Mouse (Mus musculus): ENCODE data around the gene Ipo13.

Gene Ipo13

DNA sequence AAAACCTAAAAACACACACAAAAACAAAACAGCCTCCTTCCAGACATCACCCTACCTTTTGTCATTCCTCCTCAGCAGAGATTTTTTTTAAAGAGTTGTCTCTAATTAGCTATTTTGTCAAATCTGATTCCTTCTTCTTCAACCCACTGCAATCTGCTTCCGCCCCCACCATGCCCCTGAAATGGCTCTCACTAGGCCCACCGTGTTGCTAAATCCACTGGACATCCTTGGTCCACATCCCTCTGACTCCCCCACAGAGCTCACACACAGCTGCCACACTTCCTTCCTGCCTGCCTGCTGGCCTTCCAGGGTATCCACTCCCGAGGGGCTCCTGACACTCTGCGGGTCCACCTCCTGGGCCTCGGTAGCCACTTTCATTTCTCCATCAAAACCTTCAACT is 36.1 kb downstream of the Ipo13 start:
- no peak for DNase-seq

DNA sequence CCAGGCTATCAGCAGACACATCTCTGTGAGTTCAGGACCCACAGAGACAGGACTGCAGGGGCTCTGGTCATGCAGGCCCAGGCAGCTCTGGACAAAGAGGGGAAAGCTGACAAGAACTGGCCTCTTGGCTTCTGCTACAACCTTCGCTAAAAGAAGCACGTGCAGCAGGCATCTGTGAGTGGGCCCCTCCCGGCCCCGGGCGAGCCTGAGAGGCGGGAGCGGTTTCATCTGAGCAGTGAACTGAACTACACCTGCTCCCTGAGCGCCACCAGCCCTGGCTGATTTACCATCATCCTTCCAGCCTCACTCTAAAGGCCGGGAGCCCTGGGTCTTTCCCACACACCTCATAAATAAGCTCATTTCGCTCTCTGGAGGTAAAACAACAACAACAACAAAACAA is 36.5 kb downstream of the Ipo13 start:
- no peak for DNase-seq

DNA sequence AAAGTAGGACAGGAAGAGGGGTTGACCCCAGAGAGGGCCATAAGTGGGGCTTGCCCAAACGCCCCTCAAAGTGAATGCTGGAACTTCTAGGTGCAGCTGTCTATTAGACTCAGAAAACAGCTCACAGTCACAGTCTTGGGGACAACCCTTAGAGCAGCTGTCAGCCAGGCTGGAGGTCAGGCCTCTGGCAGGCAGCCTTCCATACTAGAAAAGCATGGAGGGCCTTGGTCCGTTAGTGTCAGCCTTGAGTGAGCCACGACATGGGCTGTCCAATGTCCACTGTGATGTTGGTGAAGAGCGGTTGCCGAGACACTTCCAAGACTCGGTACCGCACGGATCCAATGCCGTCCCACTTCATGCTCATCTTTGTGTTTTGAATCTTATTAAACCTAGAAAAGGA is 41.2 kb downstream of the Ipo13 start:
- no peak for DNase-seq

DNA sequence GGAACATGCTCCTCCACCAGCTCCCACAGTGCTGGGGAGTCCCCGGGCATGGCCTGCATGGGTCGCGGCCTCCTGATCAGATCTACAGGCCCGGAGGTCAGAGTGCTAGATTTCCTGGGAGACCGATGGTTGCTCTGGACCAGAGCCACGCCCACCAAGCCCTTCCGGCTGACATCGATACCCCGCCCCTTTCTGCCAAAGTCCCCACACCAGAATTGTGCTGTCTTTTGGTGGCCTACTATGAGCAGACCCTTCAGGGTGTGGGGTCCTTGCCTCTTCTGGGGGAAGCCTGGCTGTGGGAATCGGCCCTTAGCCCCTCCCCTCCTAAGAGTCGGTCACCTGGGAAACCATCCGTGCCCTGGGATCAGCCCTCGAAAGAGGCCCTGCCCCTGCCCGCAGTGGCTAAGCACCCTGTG is 42.3 kb downstream of the Ipo13 start, which contains the start of gene Ccdc24:
TSS of gene Ccdc24 (minus strand) at position 87 of the 416 bp plus-strand sequence.
- DNase-seq = no peak

DNA sequence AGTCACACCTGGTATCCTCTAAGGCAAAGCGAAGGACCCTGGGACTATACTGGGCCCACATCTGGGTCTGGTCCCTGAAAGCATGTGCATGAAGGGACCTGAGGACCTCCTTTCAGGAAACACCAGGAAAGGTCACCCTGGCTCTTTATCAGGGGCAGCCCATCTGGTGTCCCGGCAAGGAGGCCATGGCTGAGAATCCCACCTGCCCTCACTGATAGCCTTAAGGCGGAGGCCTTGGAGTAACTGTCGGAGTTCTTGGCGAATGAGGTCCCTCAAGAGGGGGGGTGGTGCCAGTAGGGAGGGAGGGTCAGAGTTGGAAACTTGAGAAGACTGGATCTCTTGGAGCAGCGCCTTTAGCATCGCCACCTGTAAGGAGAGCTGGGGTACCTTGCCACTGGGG is 43.0 kb downstream of the Ipo13 start:
- no peak for DNase-seq

DNA sequence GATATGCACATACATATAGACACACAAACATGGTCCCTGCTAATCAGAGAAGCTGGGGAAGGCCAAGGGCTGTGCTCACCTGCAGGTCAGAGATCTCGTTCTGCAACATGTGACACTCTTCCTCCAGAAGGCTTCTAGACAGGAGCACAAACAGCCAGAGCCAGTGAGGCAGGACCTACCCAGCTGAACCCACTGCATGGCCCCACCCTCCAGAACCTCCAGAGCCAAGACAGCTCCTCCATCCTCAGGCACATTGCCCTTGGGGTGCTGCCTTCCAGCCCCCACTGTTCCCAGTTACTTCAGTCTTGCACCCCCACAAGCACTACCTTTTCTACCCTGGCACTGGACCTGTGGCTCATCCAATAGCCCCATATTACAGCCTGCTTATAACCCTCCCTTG is 44.4 kb downstream of the Ipo13 start:
- DNase-seq = no peak

DNA sequence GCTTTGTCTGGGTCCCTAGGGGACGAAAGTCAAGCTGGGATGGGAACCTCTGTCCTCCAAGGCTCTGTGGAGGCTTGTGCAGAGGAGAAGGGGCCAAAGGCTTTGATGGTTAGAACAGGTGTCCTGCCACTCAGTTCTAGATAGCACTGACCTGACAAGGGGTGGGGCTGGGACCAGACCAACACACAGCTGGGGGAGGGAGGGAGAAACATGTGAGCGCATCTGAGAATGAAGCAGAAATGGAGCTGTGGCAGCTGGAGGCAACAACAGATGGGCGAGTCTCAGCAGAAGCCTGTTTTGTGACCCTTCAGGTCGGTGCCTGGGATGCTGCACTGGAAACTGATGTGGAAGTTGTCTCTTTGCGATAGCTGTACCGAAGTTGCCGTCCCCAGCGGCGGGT is 45.5 kb downstream of the Ipo13 start:
- no peak for DNase-seq

DNA sequence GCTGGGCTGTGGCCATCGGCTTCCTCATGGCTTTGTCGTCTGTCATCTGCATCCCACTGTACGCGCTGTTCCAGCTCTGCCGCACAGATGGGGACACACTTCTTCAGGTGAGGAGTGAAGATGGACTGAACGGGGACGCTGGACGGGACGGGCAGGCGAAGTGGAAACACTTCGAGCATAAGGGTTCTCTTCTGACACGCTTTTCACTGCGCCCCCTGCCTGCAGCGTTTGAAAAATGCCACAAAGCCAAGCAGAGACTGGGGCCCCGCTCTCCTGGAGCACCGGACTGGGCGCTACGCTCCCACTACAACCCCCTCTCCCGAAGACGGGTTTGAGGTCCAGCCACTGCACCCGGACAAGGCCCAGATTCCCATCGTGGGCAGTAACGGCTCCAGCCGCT is 47.0 kb downstream of the Ipo13 start:
- DNase-seq = no peak

DNA sequence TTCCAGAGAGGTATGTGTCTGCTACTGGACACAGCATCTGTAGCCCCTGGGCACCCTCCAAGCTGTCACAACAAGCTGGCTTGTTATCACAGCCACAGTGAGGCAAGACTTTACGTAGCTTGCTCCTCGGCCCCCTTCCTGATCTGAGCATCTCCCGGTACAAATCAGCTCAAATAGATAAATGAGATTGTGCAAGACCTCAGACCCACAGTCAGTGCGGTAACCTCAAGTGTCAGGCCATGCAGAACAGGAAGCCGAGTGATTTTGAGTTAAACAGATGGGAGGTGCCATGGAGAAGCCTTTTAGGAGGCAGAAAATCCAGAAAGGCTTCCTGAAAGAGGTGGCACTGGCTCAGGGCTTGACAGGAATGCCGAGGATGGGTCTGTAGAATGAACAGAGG is 47.8 kb downstream of the Ipo13 start:
- DNase-seq = no peak

DNA sequence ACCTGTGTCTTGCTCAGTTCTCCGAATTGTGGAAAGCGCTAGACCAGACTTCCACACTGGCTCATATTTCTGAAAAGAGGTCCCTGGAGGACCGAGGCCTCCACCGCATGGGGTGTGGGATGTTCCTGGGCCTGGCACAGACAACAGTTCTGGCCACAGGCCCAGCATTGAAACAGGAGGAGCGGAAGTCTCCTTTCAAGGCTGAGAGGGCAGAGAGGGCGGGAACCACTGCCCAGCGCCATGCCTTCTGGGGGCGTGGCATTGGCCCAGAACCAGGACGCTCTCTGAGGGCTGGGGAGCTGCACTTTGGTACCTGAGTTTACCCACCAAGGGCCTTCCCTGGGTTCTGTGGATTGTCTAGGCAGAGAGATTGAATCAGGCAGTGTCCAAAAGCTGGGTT is 48.7 kb downstream of the Ipo13 start:
- DNase-seq = peak; percentile 34

DNA sequence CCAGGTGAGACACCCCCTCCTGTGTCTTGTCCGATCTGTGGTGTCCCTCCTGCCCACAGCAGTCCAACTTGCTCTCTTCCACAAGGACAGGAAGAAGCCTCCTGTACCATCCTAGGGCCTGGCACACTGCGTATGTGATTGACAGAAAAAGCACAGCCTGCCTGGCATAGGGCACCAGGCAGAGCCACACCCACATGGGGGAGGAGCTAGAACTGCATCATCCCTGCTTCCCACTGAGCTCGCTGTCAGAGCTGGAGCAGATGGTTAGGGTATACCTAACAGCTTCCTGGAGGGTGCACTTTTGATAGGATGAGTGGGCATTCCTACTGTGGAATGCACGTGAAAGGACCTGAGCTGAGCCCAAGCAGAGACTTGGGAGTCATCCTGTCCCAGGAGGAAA is 52.0 kb downstream of the Ipo13 start:
- DNase-seq = no peak

DNA sequence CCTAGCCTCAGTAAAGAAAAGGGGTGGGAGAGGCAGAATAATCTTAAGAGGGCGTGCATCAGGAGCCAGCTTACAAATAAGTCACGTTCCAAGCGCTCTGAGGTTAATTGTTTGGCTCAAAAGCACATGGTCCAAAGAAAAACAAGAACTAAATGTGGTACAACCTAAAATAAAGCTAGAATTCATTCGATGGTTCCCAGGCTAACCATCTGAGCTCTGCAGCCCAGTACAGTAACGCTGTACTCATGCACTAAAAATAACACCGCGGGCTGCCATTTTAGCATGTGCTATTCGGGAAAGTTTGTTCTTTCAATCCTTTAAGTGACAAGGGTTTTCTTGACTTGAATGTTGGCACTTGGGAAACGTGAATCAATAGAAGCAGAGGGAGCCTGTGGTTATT is 54.2 kb downstream of the Ipo13 start:
- no peak for DNase-seq

DNA sequence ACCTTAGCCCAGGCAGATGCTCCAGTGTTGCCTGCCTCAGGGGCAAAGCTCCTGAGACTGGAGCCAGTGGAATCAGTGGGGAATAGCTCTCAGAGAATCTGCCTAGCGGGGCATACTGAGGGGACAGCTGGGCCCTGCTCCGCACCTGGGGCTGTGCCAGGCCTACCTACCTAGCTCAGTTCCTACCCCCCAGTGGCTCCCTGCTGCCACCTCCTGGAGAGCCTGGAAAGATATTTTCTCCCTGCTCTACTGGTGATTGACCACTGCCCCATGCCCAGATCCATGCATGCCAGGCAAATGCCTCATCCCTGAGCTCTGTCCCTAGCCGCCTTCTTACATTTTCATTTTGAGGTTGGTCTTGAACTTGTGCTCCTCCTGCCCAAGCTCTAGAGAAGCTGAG is 56.0 kb downstream of the Ipo13 start:
- DNase-seq = peak; percentile 65

DNA sequence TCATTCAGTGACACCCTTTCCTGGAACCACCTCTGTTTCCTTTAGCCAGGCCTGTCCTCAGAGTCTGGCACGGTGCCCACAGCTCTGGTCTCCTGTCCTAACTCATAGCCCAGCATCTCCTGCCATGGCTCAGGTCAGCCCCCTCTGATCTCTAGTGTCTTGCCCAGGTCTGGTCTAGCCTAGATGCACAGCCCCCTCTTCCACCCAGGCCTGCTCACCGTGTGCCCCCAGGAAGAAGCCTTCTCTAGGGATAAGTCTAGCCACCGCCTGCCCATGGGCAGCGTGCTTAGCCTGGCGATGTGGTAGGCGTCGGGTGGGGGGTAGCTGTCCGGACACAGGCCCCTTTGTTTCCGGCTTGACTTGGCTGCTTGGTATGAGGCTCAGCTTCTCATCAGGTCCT is 59.7 kb downstream of the Ipo13 start:
- no peak for DNase-seq

DNA sequence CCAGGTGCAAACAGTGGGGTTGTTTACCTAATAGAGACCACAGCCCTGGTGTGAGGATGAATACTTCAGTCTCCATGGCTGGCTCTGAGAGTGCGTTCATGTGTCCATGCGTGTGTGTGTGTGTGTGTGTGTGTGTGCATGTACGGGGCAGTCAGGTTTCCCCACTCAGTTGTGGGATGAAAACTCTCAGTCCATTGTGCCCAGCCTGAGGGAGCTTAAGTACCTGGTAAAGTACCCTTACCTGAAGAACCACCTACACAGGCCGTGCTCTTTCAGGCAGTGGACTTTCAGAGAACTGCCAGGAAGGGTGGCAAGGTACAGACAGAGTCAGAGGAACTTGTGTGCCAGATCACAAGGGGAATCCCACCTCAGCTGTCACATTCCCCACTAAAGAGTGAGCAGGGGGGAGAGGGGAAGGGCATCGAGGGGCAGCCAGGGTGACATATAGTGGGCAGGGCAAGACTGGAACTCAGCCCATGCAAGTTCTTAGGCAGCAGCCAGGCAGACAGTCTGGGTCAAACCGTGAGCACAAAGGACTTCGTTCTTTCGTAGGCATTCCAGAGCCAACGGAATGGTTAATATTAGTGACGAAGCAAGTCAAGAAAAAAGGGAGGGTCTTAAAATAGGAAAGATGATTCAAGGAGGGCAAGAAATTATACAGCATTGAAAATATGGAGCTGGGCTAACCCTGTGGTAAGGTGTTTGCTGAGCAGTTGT is 62.5 kb downstream of the Ipo13 start:
- DNase-seq = no peak

DNA sequence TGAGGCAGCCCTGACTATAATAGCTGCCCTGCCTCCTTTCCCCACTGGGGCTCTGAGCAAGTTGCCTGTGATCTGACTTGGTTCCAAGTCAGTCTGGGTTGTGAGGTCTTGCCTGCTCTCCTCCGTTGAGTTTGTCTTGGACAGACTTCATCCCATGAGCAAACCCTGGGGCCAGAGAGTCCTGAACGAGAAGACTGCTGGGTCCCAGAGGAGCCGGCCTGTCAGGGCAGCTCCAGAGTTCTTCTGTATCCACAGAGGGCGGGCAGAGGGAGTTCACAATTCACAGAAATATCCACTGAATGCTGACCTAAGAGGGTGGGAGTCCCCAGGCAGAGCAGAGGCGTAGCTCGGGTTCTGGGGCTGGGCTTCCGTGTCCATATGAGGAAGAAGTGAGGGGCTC is 63.9 kb downstream of the Ipo13 start:
- no peak for DNase-seq

DNA sequence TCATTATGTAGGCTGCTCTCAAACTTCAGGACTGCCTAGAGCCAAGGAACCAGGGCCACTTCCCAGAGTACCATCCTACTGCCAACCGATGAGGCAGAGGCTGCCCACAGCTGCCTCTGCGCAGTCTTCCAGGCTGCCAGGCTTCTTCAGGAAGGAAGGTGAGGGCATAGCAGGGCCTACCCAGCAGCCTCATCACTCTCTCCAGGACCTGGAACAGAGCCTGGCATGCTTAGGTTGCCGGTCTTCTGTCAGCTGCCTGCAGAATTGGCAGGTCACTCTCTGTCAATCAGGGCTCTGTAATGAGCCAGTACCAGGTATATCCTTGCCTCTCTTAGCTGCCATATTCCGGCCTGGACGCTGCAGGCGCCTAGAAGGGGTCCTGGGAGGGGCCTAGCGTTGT is 64.6 kb downstream of the Ipo13 start:
- no peak for DNase-seq

DNA sequence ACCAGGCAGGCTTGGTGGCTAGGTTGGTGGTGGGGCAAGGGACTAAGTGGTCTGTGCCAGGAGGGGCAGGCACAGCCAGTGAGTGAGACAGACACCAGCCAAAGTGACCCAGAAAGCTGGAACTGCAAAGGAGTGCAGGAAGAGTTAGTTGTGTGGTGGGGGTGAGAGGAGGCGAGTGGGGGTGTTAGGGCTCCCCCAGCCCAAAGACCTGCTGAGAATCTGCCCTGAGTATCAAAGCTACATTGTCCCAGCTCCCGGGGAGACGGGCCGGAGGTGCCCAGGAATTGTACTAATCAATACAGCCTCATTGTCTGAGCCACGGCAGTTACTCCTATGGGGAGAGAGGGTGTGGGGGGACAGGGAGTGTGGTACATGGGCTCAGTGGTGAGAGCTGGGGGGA is 65.3 kb downstream of the Ipo13 start:
- DNase-seq = peak; percentile 42

DNA sequence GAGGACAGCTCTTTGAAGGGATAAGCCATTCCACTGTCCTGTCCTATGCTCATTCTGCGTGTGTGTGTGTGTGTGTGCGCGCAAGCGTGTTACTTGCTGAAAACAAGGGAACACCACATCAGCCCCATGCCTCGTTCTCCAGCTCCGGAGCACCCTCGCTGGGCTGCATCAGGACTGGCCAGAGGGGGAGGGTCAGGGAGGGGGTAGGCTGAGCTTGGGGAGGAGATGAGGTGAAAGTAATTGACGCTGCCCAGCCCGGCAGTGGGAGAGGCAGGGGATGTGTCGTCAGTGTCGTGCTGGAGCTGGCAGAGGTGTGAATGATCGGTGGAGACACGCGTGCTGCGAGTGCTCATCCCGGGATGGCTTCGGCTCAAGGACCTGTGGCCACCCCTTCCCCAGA is 65.7 kb downstream of the Ipo13 start:
- no peak for DNase-seq

DNA sequence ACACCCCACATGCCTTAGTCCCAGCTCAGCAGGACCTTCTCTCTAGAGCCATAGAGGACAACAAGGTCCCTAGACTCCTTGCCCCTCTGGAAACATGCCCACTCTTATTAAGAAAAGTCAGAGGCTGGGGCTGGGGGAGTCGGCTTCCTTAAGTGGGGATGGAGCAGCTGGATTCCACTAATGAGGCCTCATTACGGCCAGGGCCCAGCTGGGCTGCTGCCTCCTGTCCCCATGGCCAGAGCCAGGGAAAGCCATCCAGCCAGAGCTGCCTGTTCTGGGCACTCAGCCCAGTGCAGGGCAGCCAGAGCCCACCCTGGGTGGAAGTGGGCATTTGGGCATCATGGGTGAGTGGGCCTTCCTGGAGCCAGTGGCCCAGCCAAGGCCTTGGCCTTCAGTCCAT is 67.8 kb downstream of the Ipo13 start:
- DNase-seq = peak; percentile 54

DNA sequence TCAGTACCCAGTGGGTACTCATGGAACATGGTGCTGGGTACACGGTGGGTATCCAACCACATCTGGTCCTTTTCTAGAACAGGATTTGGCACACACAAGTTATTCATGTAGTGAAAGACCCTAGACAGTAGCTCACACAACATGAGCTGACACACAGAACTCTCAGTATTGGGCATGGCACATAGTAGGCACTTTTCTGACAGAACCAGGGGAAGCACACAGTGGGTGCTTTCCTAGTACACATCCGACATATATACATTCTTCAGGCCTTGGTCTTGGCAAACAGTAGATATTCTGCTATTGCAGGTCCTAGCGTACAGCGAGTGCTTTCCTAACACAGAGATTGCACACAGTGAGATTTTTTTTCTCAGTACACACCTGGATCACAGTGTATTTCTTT is 68.5 kb downstream of the Ipo13 start:
- DNase-seq = no peak

DNA sequence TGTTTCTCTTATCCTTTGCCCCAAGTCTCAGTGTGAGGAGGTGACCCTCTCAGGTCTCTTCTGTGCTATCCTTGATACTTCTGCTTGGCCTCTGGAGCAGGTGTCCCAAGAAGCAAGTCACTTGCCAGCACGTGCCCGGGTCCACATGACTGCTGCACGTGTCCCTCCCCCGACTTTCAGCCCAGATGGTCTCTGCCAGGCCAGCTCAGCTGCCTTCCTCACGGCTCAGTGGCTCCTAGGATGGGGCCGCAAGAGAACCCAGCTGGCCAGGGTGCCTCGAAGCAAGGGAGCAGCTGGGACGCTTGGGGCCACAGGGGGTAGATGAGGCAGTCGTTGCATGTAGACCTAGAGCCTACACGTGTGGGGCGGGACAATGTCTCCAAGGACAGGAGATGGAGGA is 69.5 kb downstream of the Ipo13 start:
- peak; percentile 19 for DNase-seq
